Mouse (Mus musculus): ENCODE measurements around the gene A230050P20Rik. TPM values are rescaled to one million over a fixed set of nuclear protein-coding genes. Genes with fewer than 3 reads are reported as not detected.

Gene A230050P20Rik
- total RNA-seq, 2 experiments from 2014 or later, result 84.3 to 88.2 TPM

- DNase-seq (ENCODE audit: extremely low spot score in 1 of 2, low spot score in 2 of 2), result no peak
These were observed 21.0 kb downstream of the A230050P20Rik start for GRCm38 (mm10) chr9:20889185-20890141.

GRCm38 (mm10) chr9:20890411-20890810 is 22.0 kb downstream of the A230050P20Rik start:
- DNase-seq (ENCODE audit: extremely low spot score in 1 of 2, low spot score in 2 of 2), result no peak
- Histone ChIP-seq H3K4me3 (no peak overlapping the region), H3K27ac (no peak overlapping the region)
- intact Hi-C loops (cut with DNase I), result no loop called here
- no peak for TF ChIP-seq CTCF (IDR thresholded peaks at IDR 0.05)

More at GRCm38 (mm10) chr9:20889185-20890141, 21.0 kb downstream of the A230050P20Rik start:
- no peak for TF ChIP-seq CTCF (IDR thresholded peaks at IDR 0.05)
- Histone ChIP-seq H3K4me3 (no peak overlapping the region), H3K27ac (no peak overlapping the region)
- intact Hi-C loops (cut with DNase I), result no loop called here

GRCm38 (mm10) chr9:20891339-20892103 is 23.1 kb downstream of the A230050P20Rik start:
- no peak for TF ChIP-seq CTCF (IDR thresholded peaks at IDR 0.05)
- Histone ChIP-seq H3K4me3 (no peak overlapping the region), H3K27ac (no peak overlapping the region)
- no peak for DNase-seq (ENCODE audit: extremely low spot score in 1 of 2, low spot score in 2 of 2)
- intact Hi-C loops (cut with DNase I), result no loop called here

- no peak for DNase-seq (ENCODE audit: extremely low spot score in 1 of 2, low spot score in 2 of 2)
- Histone ChIP-seq H3K27ac (no peak overlapping the region), H3K4me3 (no peak overlapping the region)
- intact Hi-C loops (cut with DNase I), result no loop called here
- TF ChIP-seq CTCF (IDR thresholded peaks at IDR 0.05), result no peak
These were observed 23.7 kb downstream of the A230050P20Rik start for GRCm38 (mm10) chr9:20892104-20892653.

DNA sequence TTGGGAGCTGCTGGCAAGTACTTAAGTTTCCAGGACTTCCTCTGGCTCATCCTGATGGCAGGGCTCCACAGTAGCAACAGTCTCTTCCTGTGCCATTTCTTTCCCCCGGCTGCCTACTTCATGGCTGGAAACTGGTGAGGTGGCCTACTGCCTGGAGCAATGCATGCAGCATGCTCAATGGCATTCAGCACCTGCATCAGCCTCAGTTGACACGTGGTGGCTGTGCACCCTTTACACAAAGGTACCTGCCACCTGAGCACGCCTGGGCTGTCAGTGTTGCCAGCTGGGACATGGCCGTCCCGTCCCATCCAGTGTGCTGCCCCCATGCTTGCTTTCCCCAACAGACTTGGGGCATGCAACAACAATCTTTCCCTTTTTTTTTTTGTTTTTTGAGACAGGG is 24.6 kb downstream of the A230050P20Rik start:
- no peak overlapping the region for H3K27ac ChIP-seq
- intact Hi-C loops (cut with DNase I), result no loop called here
- DNase-seq (ENCODE audit: extremely low spot score in 1 of 2, low spot score in 2 of 2), result no peak
- TF ChIP-seq CTCF (IDR thresholded peaks at IDR 0.05), result no peak
- no peak overlapping the region for H3K4me3 ChIP-seq

DNA sequence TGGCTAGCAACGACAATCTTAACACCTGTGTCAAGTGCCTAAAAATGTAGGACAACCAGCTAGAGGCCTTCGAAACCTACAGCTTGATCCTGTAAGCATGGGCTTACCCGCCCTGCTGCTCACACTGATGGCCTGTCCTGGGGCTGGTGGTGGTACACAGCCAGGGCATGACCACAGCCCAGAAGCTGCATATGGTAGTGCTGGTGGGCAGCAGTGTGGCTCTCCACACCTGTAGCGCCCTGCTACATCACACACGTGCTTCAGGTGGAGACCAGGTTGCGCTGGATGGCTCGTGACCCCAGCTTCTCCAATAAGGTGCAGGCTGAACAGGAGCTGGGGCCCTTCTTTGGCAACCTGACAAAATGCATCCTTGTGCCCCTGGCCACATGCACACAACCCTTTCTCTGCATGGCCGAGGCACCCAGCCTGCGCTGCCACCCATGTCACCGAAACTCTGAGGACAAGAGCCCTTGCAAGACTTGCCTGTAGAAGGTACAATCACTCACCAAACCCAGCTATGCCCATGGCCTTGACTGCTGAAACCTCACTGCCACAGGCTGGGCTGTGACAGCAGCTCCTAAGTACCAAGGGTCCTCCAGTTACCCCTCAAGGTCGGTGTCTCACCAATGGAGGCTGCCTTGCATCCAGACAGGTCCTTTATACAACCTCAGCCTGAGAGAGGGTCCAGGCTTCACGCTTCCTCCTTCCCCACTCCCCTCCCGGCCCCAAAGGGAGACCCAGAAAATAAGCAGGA is 25.3 kb downstream of the A230050P20Rik start:
- Histone ChIP-seq H3K27ac (no peak overlapping the region), H3K4me3 (no peak overlapping the region)
- no peak for DNase-seq (ENCODE audit: extremely low spot score in 1 of 2, low spot score in 2 of 2)
- no peak for TF ChIP-seq CTCF (IDR thresholded peaks at IDR 0.05)
- intact Hi-C loops (cut with DNase I), result no loop called here

GRCm38 (mm10) chr9:20894629-20895028 is 26.2 kb downstream of the A230050P20Rik start:
- intact Hi-C loops (cut with DNase I), result loop anchor here (5.0 kb wide), 1 partner anchor 178 kb away; the partner anchor contains the start of genes Fdx1l and Gm49373
- no peak for TF ChIP-seq CTCF (IDR thresholded peaks at IDR 0.05)
- no peak for DNase-seq (ENCODE audit: extremely low spot score in 1 of 2, low spot score in 2 of 2)
- Histone ChIP-seq H3K4me3 (no peak overlapping the region), H3K27ac (no peak overlapping the region)

GRCm38 (mm10) chr9:20895382-20895781 is 26.9 kb downstream of the A230050P20Rik start:
- H3K27ac ChIP-seq, result no peak overlapping the region
- intact Hi-C loops (cut with DNase I), result loop anchor here (5.0 kb wide), 1 partner anchor 177 kb away; the partner anchor contains the start of genes Fdx1l and Gm49373
- DNase-seq (ENCODE audit: extremely low spot score in 1 of 2, low spot score in 2 of 2), result no peak
- H3K4me3 ChIP-seq, result no peak overlapping the region
- TF ChIP-seq CTCF (IDR thresholded peaks at IDR 0.05), result no peak

DNA sequence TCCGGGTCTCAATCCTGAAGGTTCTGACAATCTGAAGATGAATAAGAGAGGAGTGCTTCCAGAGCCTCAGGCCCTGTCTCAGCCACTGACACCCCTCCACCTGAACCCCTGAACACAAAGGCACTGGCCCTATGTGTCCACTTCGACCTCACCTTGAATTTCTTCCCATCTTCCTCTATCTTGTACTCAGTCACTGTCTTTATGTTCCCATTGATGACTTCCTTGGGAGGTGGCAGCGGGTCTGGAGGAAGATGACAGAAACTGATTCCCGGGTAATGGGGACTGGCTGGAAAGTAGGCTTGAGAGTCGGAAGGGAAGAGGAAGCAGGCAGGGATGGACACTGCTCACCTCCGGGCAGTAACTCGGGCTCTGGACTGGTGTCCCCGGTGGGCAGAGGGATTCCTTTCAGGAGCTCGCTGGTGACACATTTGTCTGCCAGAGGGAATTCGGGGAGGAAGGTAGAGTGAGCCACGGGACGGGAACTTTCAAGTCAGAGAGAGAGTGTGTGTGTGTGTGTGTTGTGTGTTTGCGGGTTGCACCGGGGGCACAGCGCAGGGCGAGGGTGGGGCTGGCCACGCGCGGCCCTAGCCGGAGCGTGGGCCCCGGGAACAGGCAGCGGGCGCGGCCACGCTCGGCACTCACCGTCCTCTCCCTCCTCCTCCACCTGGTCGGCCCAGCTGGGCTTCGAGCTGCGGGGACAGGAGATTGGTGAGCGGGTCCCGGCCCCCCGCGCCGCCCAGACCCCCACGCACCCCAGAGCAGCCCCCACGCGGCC is 29.5 kb downstream of the A230050P20Rik start:
- no peak for DNase-seq (ENCODE audit: extremely low spot score in 1 of 2, low spot score in 2 of 2)
- peak overlapping the region; percentile 87 for H3K4me3 ChIP-seq
- no peak for TF ChIP-seq CTCF (IDR thresholded peaks at IDR 0.05)
- peak overlapping the region; percentile 78 for H3K27ac ChIP-seq
- intact Hi-C loops (cut with DNase I), result loop anchor here (1.0 to 5.0 kb wide), 3 partner anchors 10 to 174 kb away; partner anchors contain the start of genes Fdx1l, Gm49373 and Ppan

GRCm38 (mm10) chr9:20898511-20899073 is 30.1 kb downstream of the A230050P20Rik start, which contains the start of gene Eif3g:
TSS of gene Eif3g (minus strand) at chr9:20898623.
- intact Hi-C loops (cut with DNase I), result loop anchor here (1.0 to 5.0 kb wide), 3 partner anchors 10 to 174 kb away; partner anchors contain the start of genes Fdx1l, Gm49373 and Ppan
- peak; percentile 83 to 87 for DNase-seq (ENCODE audit: extremely low spot score in 1 of 2, low spot score in 2 of 2)
- Histone ChIP-seq H3K4me3 (peak within 1 kb of the TSS; percentile 87), H3K27ac (peak within 1 kb of the TSS; percentile 78)
- peak; percentile 99 for TF ChIP-seq CTCF (IDR thresholded peaks at IDR 0.05)

Measured in left cerebral cortex, adult 2 months (tissue).